8 mouse cellular contexts compared by ENCODE assay signal in the genomic region with DNA sequence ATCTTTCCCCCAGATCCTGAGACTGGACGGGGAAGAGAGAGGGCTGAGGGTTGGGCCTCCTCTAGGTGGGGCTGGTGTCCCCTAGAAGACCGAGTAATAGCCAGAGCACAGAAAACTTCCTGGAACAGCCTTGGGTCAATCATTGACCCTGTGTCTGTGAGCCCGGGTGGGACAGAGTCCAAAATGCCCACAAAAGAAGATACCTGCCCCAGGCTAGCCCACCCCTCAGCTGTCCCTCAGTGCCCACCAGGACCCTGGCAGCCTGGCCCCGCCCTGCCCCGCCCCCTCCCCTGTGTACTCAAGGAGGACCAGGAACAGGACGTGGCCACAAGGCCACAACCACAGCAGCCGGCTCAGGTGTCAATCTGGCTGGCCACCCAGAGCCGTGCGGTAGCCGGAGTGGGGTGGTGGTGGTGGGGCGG. TPM values are rescaled to one million over a fixed set of nuclear protein-coding genes. Genes with fewer than 3 reads are reported as not detected.
DNase-seq lines count a peak whose midpoint lies in the region; ATAC-seq lines count a peak whose summit lies in the region.

No protein-coding gene starts in this region.

- DNase-seq in heart, adult 18-20 months = no peak
- DNase-seq in kidney, postnatal 14 days = peak; percentile 86
- DNase-seq in cerebellum, adult 9-10 months = no peak
- no peak for DNase-seq in urinary bladder, postnatal 10 days (ENCODE audit: low spot score)

- no peak for ATAC-seq in heart, embryonic 14.5 days (ENCODE audit: insufficient number of reproducible peaks, insufficient read depth, low FRiP score, low read depth)
- ATAC-seq in common myeloid progenitor, adult 5-6 weeks (replicated peaks; ENCODE audit: low read depth, poor library complexity, severe bottlenecking) = peak; percentile 45
- ATAC-seq in neural tube, embryonic 15.5 days (ENCODE audit: low FRiP score) = no peak

- no peaks in the 10 kb centered on the region for H3K9me3 ChIP-seq in heart, embryonic 14.5 days (ENCODE audit: control insufficient read depth, low read length)
- H3K9me3 ChIP-seq in megakaryocyte, embryonic 14.5 days = no peaks in the 10 kb centered on the region
- no peaks in the 10 kb centered on the region for H3K9me3 ChIP-seq in neural tube, embryonic 15.5 days (replicated peaks)

- H3K4me3 ChIP-seq in heart, embryonic 14.5 days (ENCODE audit: control insufficient read depth in 1 of 2, insufficient read depth in 1 of 2, low read depth in 1 of 2, low read length in 2 of 2) = no peak overlapping the region
- peak overlapping the region; percentile 40 for H3K4me3 ChIP-seq in megakaryocyte, embryonic 14.5 days (replicated peaks)
- no peak overlapping the region for H3K4me3 ChIP-seq in neural tube, embryonic 15.5 days (replicated peaks)

- H3K9ac ChIP-seq in heart, embryonic 14.5 days (ENCODE audit: low read length) = peak overlapping the region; percentile 34; the same call in 1 of the 2 replicates
- H3K9ac ChIP-seq in neural tube, embryonic 15.5 days (replicated peaks) = no peak overlapping the region

- peak overlapping the region; percentile 35; the same call in 1 of the 2 replicates for H3K4me2 ChIP-seq in heart, embryonic 14.5 days (ENCODE audit: low read length)
- no peak overlapping the region for H3K4me2 ChIP-seq in neural tube, embryonic 15.5 days

- 18% methylated on average over 11 of the region's 11 CpGs for WGBS in heart, embryonic 14.5 days
- 19% methylated on average over 11 of the region's 11 CpGs for WGBS in neural tube, embryonic 15.5 days

- peaks cover 37% of the 10 kb centered on the region for H3K36me3 ChIP-seq in heart, embryonic 14.5 days (ENCODE audit: control insufficient read depth, insufficient read depth, low read length)
- H3K36me3 ChIP-seq in megakaryocyte, embryonic 14.5 days (replicated peaks; ENCODE audit: low read length) = peaks cover 41% of the 10 kb centered on the region
- peaks cover 34% of the 10 kb centered on the region for H3K36me3 ChIP-seq in neural tube, embryonic 15.5 days

- H3K27ac ChIP-seq in heart, embryonic 14.5 days (replicated peaks in 1 of 2; ENCODE audit: control insufficient read depth in 1 of 2, insufficient read depth in 1 of 2, low read depth in 2 of 2, low read length in 2 of 2) = no peak overlapping the region
- no peak overlapping the region for H3K27ac ChIP-seq in neural tube, embryonic 15.5 days (replicated peaks)

- H3K27me3 ChIP-seq in heart, embryonic 14.5 days (ENCODE audit: control insufficient read depth, insufficient read depth, low read length) = no peaks in the 10 kb centered on the region
- H3K27me3 ChIP-seq in megakaryocyte, embryonic 14.5 days (replicated peaks) = peaks cover 17% of the 10 kb centered on the region
- no peaks in the 10 kb centered on the region for H3K27me3 ChIP-seq in neural tube, embryonic 15.5 days (replicated peaks)

- H3K4me1 ChIP-seq in heart, embryonic 14.5 days (ENCODE audit: control insufficient read depth in 2 of 2, insufficient read depth in 2 of 2, low read length in 2 of 2) = peaks cover 3 to 4% of the 10 kb centered on the region in 2 experiments; a peak in 1 of 4 replicates
- H3K4me1 ChIP-seq in megakaryocyte, embryonic 14.5 days = peaks cover 32% of the 10 kb centered on the region
- H3K4me1 ChIP-seq in neural tube, embryonic 15.5 days = no peaks in the 10 kb centered on the region

RNA-seq across cellular contexts. Expression of gene Slc44a4, which starts 1.2 kb away (rescaled TPM):
- polyA plus RNA-seq in heart, embryonic 14.5 days (2014; fragmentation: Nextera tagmentation; extraction: Ambion mirVana) = not detected in 2 replicates
- total RNA-seq in heart, adult 18-20 months (2021) = under 1 TPM in 1 of 2 experiments, not detected in 1; 0.62 TPM
- not detected in 2 replicates for total RNA-seq in common myeloid progenitor, adult 5-6 weeks (2017)
- polyA plus RNA-seq in megakaryocyte, embryonic 14.5 days (2012; ENCODE audit: insufficient read depth, low replicate concordance) = not detected in 2 replicates
- 4.1 TPM in 1 of 2 replicates, not detected in the other for polyA plus RNA-seq in neural tube, embryonic 15.5 days (2015; fragmentation: Nextera tagmentation; extraction: Ambion mirVana)

RNA-seq across cellular contexts. Expression of gene Neu1, which starts 15.6 kb away (rescaled TPM):
- polyA plus RNA-seq in heart, embryonic 14.5 days (2014; fragmentation: Nextera tagmentation; extraction: Ambion mirVana) = 13.7 and 14.6 TPM in 2 replicates
- total RNA-seq in heart, adult 18-20 months (2021) = 10 to 100 TPM; 14.6 to 15.9 TPM
- total RNA-seq in common myeloid progenitor, adult 5-6 weeks (2017) = 3.4 and 5.0 TPM in 2 replicates
- 12.4 and 41.3 TPM in 2 replicates for polyA plus RNA-seq in megakaryocyte, embryonic 14.5 days (2012; ENCODE audit: insufficient read depth, low replicate concordance)
- polyA plus RNA-seq in neural tube, embryonic 15.5 days (2015; fragmentation: Nextera tagmentation; extraction: Ambion mirVana) = 39.1 and 43.5 TPM in 2 replicates

RNA-seq across cellular contexts. Expression of gene Ehmt2, which starts 17.2 kb away (rescaled TPM):
- 31.4 and 35.2 TPM in 2 replicates for polyA plus RNA-seq in heart, embryonic 14.5 days (2014; fragmentation: Nextera tagmentation; extraction: Ambion mirVana)
- 10 to 100 TPM; 38.1 to 42.7 TPM for total RNA-seq in heart, adult 18-20 months (2021)
- 96.6 and 107 TPM in 2 replicates for total RNA-seq in common myeloid progenitor, adult 5-6 weeks (2017)
- polyA plus RNA-seq in megakaryocyte, embryonic 14.5 days (2012; ENCODE audit: insufficient read depth, low replicate concordance) = 356 and 543 TPM in 2 replicates
- 80.4 and 81.2 TPM in 2 replicates for polyA plus RNA-seq in neural tube, embryonic 15.5 days (2015; fragmentation: Nextera tagmentation; extraction: Ambion mirVana)

RNA-seq across cellular contexts. Expression of gene C2, which starts 17.4 kb away (rescaled TPM):
- 1.0 and 1.2 TPM in 2 replicates for polyA plus RNA-seq in heart, embryonic 14.5 days (2014; fragmentation: Nextera tagmentation; extraction: Ambion mirVana)
- 1 to 10 TPM; 2.8 to 4.1 TPM for total RNA-seq in heart, adult 18-20 months (2021)
- total RNA-seq in common myeloid progenitor, adult 5-6 weeks (2017) = 2.8 and 10.0 TPM in 2 replicates
- polyA plus RNA-seq in megakaryocyte, embryonic 14.5 days (2012; ENCODE audit: insufficient read depth, low replicate concordance) = 3.0 and 6.0 TPM in 2 replicates
- 1.7 and 4.0 TPM in 2 replicates for polyA plus RNA-seq in neural tube, embryonic 15.5 days (2015; fragmentation: Nextera tagmentation; extraction: Ambion mirVana)

RNA-seq across cellular contexts. Expression of gene Gm20547, which starts 33.6 kb away (rescaled TPM):
- not detected in 2 replicates for polyA plus RNA-seq in heart, embryonic 14.5 days (2014; fragmentation: Nextera tagmentation; extraction: Ambion mirVana)
- total RNA-seq in heart, adult 18-20 months (2021) = not detected
- not detected in 2 replicates for total RNA-seq in common myeloid progenitor, adult 5-6 weeks (2017)
- not detected in 2 replicates for polyA plus RNA-seq in megakaryocyte, embryonic 14.5 days (2012; ENCODE audit: insufficient read depth, low replicate concordance)
- not detected in 2 replicates for polyA plus RNA-seq in neural tube, embryonic 15.5 days (2015; fragmentation: Nextera tagmentation; extraction: Ambion mirVana)
